Mouse (Mus musculus): ENCODE measurements around the gene Rtbdn. TPM values are rescaled to one million over a fixed set of nuclear protein-coding genes. Genes with fewer than 3 reads are reported as not detected.

Gene Rtbdn
- total and polyA plus RNA-seq, 2 experiments = not detected

DNA sequence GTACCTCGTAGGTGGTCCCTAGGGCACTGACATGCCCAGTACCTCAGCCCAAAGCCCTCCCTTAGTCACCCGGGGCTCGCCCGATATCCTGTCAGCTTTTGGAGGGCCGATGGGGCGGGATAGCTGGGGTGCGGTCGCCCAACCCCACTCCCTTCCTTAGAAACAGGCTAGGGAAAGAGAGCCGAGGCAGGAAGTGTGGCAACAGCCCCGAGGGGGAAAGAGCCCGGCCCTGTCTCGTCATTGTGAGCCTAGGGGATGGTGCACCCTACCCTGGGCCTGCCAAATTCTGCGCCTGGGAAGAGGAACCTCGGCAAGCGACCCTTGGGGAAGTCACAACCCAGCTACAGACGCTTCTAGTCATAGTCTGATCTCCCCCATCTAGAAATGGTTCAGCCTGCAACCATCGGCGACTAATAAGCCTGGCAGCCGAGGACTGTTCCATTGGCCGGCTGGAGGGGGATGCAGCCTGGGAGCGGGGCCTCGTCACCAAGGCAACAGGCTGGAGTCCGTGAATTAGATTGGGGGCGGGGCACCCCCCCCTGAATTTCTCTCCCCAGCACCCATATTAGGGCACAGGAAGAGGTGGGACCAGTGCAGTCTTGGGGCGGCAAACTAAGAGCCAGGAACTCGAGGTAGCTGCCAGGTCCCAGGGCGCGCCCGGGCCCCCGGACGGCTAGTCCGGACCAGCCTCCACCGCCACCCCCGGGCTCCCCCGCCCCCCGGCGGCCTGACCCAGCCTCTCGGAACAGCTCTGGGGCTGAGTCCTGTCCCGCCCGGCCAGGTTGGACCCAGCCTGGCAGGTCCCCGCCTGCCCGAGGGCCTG is 33.0 kb downstream of the Rtbdn start:
- peak; percentile 92 for DNase-seq (ENCODE audit: extremely low read depth, low read depth, low spot score)
- Histone ChIP-seq H3K79me2 (ENCODE audit: control insufficient read depth, insufficient read depth, low read length) (peaks cover 10% of the 10 kb centered on the region; the same call in 1 of the 2 replicates), H3K4me3 (ENCODE audit: insufficient read depth, low read depth, low read length) (peak overlapping the region; percentile 59), H3K27ac (replicated peaks; ENCODE audit: insufficient read depth, low read depth, low read length) (peak overlapping the region; percentile 99), H3K36me3 (ENCODE audit: control insufficient read depth, insufficient read depth, low read length) (no peaks in the 10 kb centered on the region), H3K4me1 (ENCODE audit: control insufficient read depth, insufficient read depth, low read length) (peaks cover 20% of the 10 kb centered on the region), H3K9ac (ENCODE audit: low read depth, low read length) (peak overlapping the region; percentile 77), H3K27me3 (ENCODE audit: control insufficient read depth, insufficient read depth, low read length) (no peaks in the 10 kb centered on the region)
- TF ChIP-seq POLR2A (IDR thresholded peaks at IDR 0.05; ENCODE audit: extremely low read depth, insufficient read depth, low read length) (0 out of 2 replicates have a peak, but pooled peaks have one; percentile 28), CTCF (IDR thresholded peaks at IDR 0.05; ENCODE audit: low read depth, low read length) (no peak)
- 2% methylated on average over 39 of the region's 42 CpGs for WGBS

DNA sequence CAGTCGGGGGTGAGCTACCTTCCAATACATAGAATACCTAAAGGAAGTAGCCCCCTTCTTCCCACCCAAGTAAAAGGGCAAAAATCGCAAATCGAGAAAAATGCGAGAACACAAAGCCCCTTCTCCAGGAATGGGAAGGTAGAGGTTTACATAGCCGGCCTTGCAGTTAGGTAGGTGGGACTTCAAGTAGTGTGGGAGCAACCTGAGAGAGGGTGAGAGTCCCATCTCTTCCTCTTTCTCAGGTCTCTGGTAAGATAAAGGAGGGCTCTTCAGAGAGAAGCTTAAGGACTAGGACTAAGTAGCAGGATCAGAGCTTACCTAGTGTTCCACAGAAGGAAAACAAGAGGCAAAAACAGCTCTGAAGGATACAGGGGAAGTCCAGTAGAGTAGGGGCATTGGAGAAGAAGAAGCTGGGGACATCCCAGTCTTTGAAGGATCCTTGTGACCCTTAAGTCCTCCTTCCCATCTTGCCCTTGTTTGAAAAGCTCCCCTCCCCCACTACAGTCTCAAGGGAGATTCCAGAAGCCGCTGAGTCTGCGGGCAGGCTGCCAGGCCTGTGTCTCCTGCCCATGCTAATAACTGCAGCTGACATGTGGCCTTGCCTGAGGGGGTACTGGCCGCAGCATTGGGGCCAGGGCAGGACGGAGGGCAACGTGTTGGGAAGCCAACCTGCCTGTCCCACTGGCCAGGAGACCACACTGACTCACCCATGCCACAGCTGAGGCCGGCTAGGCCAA is 34.0 kb downstream of the Rtbdn start:
- H3K4me1 ChIP-seq (ENCODE audit: control insufficient read depth, insufficient read depth, low read length) = peaks cover 14% of the 10 kb centered on the region
- no peak overlapping the region for H3K4me3 ChIP-seq (ENCODE audit: insufficient read depth, low read depth, low read length)
- no peaks in the 10 kb centered on the region for H3K27me3 ChIP-seq (ENCODE audit: control insufficient read depth, insufficient read depth, low read length)
- H3K27ac ChIP-seq (replicated peaks; ENCODE audit: insufficient read depth, low read depth, low read length) = peak overlapping the region; percentile 99
- peaks cover 10% of the 10 kb centered on the region; the same call in 1 of the 2 replicates for H3K79me2 ChIP-seq (ENCODE audit: control insufficient read depth, insufficient read depth, low read length)
- 18% methylated on average over 11 of the region's 11 CpGs for WGBS
- H3K36me3 ChIP-seq (ENCODE audit: control insufficient read depth, insufficient read depth, low read length) = no peaks in the 10 kb centered on the region
- H3K9ac ChIP-seq (ENCODE audit: low read depth, low read length) = peak overlapping the region; percentile 45
- no peak for TF ChIP-seq CTCF (IDR thresholded peaks at IDR 0.05; ENCODE audit: low read depth, low read length)
- no peak for TF ChIP-seq POLR2A (IDR thresholded peaks at IDR 0.05; ENCODE audit: extremely low read depth, insufficient read depth, low read length)
- peak; percentile 55 for DNase-seq (ENCODE audit: extremely low read depth, low read depth, low spot score)

DNA sequence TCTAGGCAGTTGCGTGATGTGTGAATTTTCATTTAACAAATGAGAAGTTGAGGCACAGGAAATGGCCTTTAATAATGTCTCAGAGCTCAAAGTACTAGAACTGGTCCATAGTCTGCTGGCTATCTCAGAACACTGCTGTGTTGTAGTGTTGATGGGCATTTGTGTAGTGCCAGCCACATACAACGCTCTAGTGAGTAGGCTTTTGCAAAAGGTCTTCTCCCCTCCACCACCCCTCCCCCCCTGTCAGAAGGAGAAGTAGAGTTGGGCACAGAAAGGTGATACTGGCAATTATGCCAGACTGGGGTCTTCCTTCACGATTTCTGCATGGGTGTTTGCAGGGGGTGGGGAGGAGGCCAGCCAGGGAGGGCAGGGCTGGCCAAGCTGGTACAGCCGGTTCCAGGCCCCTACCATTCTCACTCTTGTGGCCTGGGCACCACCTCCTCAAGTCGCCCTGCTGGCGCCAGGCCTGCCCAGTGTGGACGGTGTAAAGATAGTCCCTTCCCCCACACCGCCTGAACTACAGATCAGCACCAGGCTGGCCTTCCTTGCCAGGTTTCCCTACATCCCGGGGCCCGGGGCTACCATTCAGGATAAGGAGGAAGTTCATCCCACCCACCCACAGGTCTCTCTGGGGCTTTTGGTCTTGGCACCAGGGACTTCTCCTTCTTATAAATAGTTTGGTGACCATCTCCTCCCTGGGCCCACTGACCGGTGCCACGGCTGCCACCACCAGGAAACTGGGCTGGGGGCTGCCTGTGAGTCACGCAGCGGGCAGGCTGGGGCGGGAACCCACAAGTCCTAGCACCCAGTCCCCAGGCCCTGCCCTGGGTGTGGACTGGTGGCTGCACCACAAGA is 35.1 kb downstream of the Rtbdn start:
- Histone ChIP-seq H3K27ac (replicated peaks; ENCODE audit: insufficient read depth, low read depth, low read length) (no peak overlapping the region), H3K27me3 (ENCODE audit: control insufficient read depth, insufficient read depth, low read length) (no peaks in the 10 kb centered on the region), H3K79me2 (ENCODE audit: control insufficient read depth, insufficient read depth, low read length) (peaks cover 10% of the 10 kb centered on the region; the same call in 1 of the 2 replicates), H3K4me1 (ENCODE audit: control insufficient read depth, insufficient read depth, low read length) (peaks cover 18% of the 10 kb centered on the region), H3K36me3 (ENCODE audit: control insufficient read depth, insufficient read depth, low read length) (no peaks in the 10 kb centered on the region), H3K4me3 (ENCODE audit: insufficient read depth, low read depth, low read length) (no peak overlapping the region), H3K9ac (ENCODE audit: low read depth, low read length) (no peak overlapping the region)
- WGBS = 84% methylated on average over 15 of the region's 15 CpGs
- no peak for DNase-seq (ENCODE audit: extremely low read depth, low read depth, low spot score)
- TF ChIP-seq CTCF (IDR thresholded peaks at IDR 0.05; ENCODE audit: low read depth, low read length) (no peak), POLR2A (IDR thresholded peaks at IDR 0.05; ENCODE audit: extremely low read depth, insufficient read depth, low read length) (no peak)

DNA sequence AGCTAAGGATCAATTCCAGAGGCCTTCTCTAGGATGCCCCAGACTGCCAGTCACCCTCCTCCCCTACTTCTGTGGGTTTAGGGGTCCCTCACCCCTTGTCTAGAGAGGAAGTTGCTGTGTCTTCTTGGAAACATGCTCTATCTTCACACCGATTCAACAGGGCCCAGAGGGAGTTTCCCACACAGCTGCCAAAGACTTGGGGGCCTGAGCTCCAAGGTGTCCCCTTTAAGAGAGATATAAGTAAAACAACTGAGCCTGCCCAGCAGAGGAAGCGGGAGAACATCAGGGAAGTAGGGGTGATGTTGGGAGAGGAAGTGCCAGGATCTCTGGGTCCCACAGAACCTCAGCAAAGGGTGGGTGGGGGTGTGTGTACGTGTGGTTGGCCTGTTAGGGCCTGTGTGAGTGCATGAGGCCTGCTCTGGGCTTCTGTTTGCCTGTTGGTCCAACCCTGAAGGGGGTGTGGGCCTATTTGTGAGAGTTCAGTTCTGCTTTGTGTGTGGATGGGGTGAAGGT is 35.8 kb downstream of the Rtbdn start:
- H3K79me2 ChIP-seq (ENCODE audit: control insufficient read depth, insufficient read depth, low read length) = peaks cover 8% of the 10 kb centered on the region; the same call in 1 of the 2 replicates
- no peak for DNase-seq (ENCODE audit: extremely low read depth, low read depth, low spot score)
- H3K4me1 ChIP-seq (ENCODE audit: control insufficient read depth, insufficient read depth, low read length) = peaks cover 18% of the 10 kb centered on the region
- no peaks in the 10 kb centered on the region for H3K27me3 ChIP-seq (ENCODE audit: control insufficient read depth, insufficient read depth, low read length)
- H3K9ac ChIP-seq (ENCODE audit: low read depth, low read length) = no peak overlapping the region
- H3K4me3 ChIP-seq (ENCODE audit: insufficient read depth, low read depth, low read length) = no peak overlapping the region
- TF ChIP-seq CTCF (IDR thresholded peaks at IDR 0.05; ENCODE audit: low read depth, low read length) = no peak
- TF ChIP-seq POLR2A (IDR thresholded peaks at IDR 0.05; ENCODE audit: extremely low read depth, insufficient read depth, low read length) = no peak
- H3K36me3 ChIP-seq (ENCODE audit: control insufficient read depth, insufficient read depth, low read length) = no peaks in the 10 kb centered on the region
- no peak overlapping the region for H3K27ac ChIP-seq (replicated peaks; ENCODE audit: insufficient read depth, low read depth, low read length)
- 63% methylated on average over 3 of the region's 3 CpGs for WGBS

DNA sequence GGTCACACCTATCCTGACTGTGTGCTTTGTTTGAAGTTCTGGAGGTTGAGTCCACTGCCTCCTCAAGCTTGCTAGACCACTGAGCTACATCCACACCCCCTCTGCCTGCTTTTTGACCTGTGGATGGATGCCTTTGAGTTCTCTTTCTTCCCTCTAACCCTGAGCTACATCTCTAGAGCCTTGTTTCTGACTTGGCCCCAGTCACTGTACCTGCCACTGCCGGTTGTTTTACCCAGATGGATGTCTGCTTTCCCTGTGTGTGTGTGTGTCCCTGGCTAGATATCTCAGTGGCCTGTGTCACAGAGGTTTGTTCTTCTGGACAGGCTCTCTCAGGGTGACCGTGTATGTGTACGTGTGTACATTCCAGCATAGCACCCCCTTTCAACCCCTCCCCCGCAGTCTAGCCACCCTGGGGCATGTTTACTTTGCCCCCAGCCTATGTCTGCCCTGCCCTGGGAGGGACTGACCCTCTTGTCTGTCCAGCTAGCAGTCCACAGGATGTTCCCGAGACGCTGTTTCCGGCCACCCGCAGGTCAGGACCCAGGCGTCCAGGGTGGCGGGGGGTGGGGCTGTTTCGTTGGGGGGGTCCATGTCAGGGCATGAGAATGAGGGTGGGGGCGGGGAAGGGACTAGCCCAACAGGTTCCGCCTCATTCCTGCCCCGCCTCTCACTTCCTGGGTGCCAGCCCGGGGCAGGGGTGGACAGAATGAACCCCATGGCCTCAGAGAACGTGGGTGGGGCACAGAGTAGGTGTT is 37.7 kb downstream of the Rtbdn start:
- WGBS = 1% methylated on average over 16 of the region's 16 CpGs
- DNase-seq (ENCODE audit: extremely low read depth, low read depth, low spot score) = peak; percentile 47
- H3K4me1 ChIP-seq (ENCODE audit: control insufficient read depth, insufficient read depth, low read length) = peaks cover 22% of the 10 kb centered on the region
- TF ChIP-seq POLR2A (IDR thresholded peaks at IDR 0.05; ENCODE audit: extremely low read depth, insufficient read depth, low read length) = no peak
- H3K79me2 ChIP-seq (ENCODE audit: control insufficient read depth, insufficient read depth, low read length) = no peaks in the 10 kb centered on the region
- peak overlapping the region; percentile 69 for H3K27ac ChIP-seq (replicated peaks; ENCODE audit: insufficient read depth, low read depth, low read length)
- H3K36me3 ChIP-seq (ENCODE audit: control insufficient read depth, insufficient read depth, low read length) = no peaks in the 10 kb centered on the region
- no peaks in the 10 kb centered on the region for H3K27me3 ChIP-seq (ENCODE audit: control insufficient read depth, insufficient read depth, low read length)
- H3K4me3 ChIP-seq (ENCODE audit: insufficient read depth, low read depth, low read length) = no peak overlapping the region; the same call in 1 of the 2 replicates
- no peak overlapping the region for H3K9ac ChIP-seq (ENCODE audit: low read depth, low read length)
